Mouse (Mus musculus) embryonic facial prominence, embryonic 15.5 days (tissue): ENCODE measurements at regions not wholly inside any gene's neighbourhood (a gene's known extent, or its start where the extent isn't known, plus 50 kb on each side); places are given as distances from the start of the nearest gene placed in this dataset.

Experiments
- ATAC-seq: fragments of 200-750 bp; cut with Nextera tagmentation; 2 replicates; pipeline ENCODE4 v1.8.0; 2017; ENCODE audit warnings: low read depth, moderate TSS enrichment; ENCODE audit not compliant: insufficient number of reproducible peaks, low FRiP score, low TSS enrichment
- H3K27ac ChIP-seq: fragments of 300-500 bp; sonication (generic); replicated peaks from 2 replicates; pipeline ENCODE4 v1.5.1; 2015; ENCODE audit warnings: mild to moderate bottlenecking, inconsistent platforms
- H3K27me3 ChIP-seq: fragments of 300-500 bp; sonication (generic); 2 replicates; pipeline ENCODE4 v1.6.1; 2015; ENCODE audit warnings: inconsistent platforms
- H3K36me3 ChIP-seq: fragments of 300-500 bp; sonication (generic); 2 replicates; pipeline ENCODE4 v1.6.1; 2015; ENCODE audit warnings: mild to moderate bottlenecking, inconsistent platforms
- H3K4me1 ChIP-seq: fragments of 300-500 bp; sonication (generic); 2 replicates; pipeline ENCODE4 v1.6.1; 2015; ENCODE audit warnings: inconsistent platforms
- H3K4me2 ChIP-seq: fragments of 300-500 bp; sonication (generic); replicated peaks from 2 replicates; pipeline ENCODE4 v1.6.1; 2015; ENCODE audit warnings: mild to moderate bottlenecking, inconsistent platforms
- H3K4me3 ChIP-seq: fragments of 300-500 bp; sonication (generic); replicated peaks from 2 replicates; pipeline ENCODE4 v1.5.1; 2015; ENCODE audit warnings: mild to moderate bottlenecking, inconsistent platforms
- H3K9ac ChIP-seq: fragments of 300-500 bp; sonication (generic); 2 replicates; pipeline ENCODE4 v1.6.1; 2015; ENCODE audit warnings: inconsistent platforms
- H3K9me3 ChIP-seq: fragments of 300-500 bp; sonication (generic); replicated peaks from 2 replicates; pipeline ENCODE4 v1.6.1; 2016; ENCODE audit warnings: inconsistent platforms
- WGBS: fragments of 180-500 bp; shearing (Covaris S2); methylation state at CpG from one replicate; pipeline ENCODE4 v1.1.7; 2015; 5-methylcytosine and 5-hydroxymethylcytosine counted together

DNA sequence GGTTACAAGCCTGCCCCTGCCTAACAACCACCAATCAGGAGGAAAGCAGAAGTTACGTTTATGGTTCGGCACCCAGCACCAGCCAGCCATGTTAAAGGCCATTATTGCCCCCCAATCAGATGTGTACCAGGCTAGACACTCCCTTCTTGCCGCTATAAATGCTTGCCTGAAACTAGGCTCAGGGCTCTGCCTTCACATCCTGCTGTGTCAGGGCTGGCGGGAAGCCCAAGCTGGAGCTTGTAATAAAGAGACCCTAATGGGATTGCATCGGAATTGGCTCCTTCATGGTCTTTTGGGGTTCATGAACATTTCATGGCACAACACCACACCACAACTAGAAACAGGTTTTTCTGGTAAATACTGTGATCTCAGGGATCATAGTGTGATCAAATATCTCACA lies 69.1 kb upstream of the Slc22a12 start:
- no peak for ATAC-seq
- WGBS = 74% methylated on average over 5 of the region's 5 CpGs
- no peak overlapping the region for H3K4me2 ChIP-seq
- H3K27me3 ChIP-seq = no peaks in the 10 kb centered on the region
- no peaks in the 10 kb centered on the region for H3K4me1 ChIP-seq
- H3K36me3 ChIP-seq = no peaks in the 10 kb centered on the region
- no peaks in the 10 kb centered on the region for H3K9me3 ChIP-seq
- no peak overlapping the region for H3K4me3 ChIP-seq
- H3K9ac ChIP-seq = no peak overlapping the region
- no peak overlapping the region for H3K27ac ChIP-seq

DNA sequence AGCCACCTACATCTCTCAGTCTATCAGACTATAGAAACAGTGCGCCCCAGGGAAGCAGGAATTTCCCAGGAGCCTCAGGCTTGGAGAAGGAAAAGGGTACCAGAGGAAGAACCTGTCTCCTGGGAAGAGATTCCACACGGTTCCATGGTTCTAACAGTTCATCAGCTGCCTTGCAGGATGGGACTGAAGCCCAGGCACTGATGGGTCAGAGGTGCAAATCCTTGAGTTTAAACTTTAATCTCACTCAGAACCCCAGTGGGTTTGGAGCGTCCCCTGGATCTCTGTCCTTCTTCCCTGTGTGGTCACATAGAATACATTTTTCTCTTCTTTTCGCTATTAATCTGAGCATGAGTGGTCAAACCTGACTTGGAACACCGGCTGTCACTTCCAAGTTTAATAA lies 67.9 kb upstream of the Slc22a12 start:
- 68% methylated on average over 5 of the region's 5 CpGs for WGBS
- Histone ChIP-seq H3K9me3 (no peaks in the 10 kb centered on the region), H3K27me3 (no peaks in the 10 kb centered on the region), H3K9ac (no peak overlapping the region), H3K36me3 (no peaks in the 10 kb centered on the region), H3K4me1 (no peaks in the 10 kb centered on the region), H3K27ac (no peak overlapping the region), H3K4me2 (no peak overlapping the region), H3K4me3 (no peak overlapping the region)
- ATAC-seq = no peak

DNA sequence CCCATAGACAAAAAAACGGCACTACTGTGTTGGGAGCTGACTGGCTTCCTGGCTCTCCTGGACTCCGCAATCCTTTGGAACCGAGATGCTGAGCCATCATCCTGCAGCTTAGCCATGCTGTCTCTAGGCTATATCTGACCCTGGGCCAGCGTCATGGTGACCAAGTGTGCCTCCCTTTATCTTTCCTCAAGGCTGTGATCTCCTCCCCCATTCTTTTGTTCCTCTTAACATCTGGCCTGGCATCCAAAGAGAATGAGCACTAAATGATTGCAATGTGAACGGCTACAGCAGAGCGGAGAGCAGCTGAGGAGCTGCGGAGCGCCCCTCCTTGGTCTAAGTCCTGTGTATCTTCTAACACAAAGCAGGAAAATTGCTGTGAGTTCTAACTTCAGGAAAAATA lies 67.2 kb upstream of the Slc22a12 start:
- Histone ChIP-seq H3K27me3 (no peaks in the 10 kb centered on the region), H3K4me1 (no peaks in the 10 kb centered on the region), H3K36me3 (no peaks in the 10 kb centered on the region), H3K4me3 (no peak overlapping the region), H3K27ac (no peak overlapping the region), H3K4me2 (no peak overlapping the region), H3K9me3 (no peaks in the 10 kb centered on the region), H3K9ac (no peak overlapping the region)
- ATAC-seq = no peak
- WGBS = 52% methylated on average over 8 of the region's 8 CpGs

DNA sequence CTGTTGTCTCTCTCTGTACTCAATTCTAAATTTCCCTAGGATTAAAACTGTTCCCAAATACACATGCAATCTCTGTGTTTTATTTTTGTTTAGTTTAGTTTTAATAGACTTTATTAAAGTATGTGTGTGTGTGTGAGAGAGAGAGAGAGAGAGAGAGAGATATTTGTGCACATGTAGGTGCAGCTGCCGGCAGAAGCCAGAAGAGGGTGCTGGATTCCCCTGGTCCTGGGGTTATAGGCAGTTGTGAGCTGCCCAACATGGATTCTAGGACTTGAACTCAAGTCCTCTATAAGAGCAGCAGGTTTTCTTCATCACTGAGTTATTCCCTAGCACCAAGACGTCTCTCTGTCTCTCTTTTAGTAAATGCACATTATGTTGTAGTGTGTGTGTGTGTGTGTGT lies 64.7 kb upstream of the Slc22a12 start:
- Histone ChIP-seq H3K4me2 (no peak overlapping the region), H3K27ac (no peak overlapping the region), H3K27me3 (no peaks in the 10 kb centered on the region), H3K4me3 (no peak overlapping the region), H3K36me3 (no peaks in the 10 kb centered on the region), H3K9me3 (no peaks in the 10 kb centered on the region), H3K9ac (no peak overlapping the region), H3K4me1 (no peaks in the 10 kb centered on the region)
- ATAC-seq = no peak
- WGBS = 85% methylated on average over 2 of the region's 2 CpGs

DNA sequence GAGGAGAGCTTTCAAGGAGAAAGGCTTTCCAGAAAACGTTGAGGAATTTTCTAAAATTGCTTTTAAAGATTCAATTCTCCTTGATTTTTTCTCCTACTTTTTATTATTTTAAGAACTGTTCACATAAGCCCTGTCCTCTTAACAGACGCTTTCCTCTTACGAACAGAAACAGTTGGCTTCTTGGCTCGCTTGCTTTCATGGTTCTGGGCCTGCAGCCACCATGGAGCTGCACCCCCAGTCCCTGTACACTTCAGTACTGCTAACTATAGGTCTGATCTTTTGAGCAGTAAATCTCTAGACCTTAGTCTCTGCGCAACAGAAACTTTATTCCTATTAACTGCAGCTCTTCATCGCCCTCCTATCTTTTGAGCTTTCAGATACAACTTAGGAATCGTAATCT lies 63.8 kb upstream of the Slc22a12 start:
- WGBS = 75% methylated on average over 7 of the region's 7 CpGs
- ATAC-seq = no peak
- H3K27ac ChIP-seq = no peak overlapping the region
- no peak overlapping the region for H3K4me2 ChIP-seq
- H3K9ac ChIP-seq = no peak overlapping the region
- no peaks in the 10 kb centered on the region for H3K36me3 ChIP-seq
- no peaks in the 10 kb centered on the region for H3K27me3 ChIP-seq
- no peaks in the 10 kb centered on the region for H3K9me3 ChIP-seq
- H3K4me1 ChIP-seq = no peaks in the 10 kb centered on the region
- no peak overlapping the region for H3K4me3 ChIP-seq

DNA sequence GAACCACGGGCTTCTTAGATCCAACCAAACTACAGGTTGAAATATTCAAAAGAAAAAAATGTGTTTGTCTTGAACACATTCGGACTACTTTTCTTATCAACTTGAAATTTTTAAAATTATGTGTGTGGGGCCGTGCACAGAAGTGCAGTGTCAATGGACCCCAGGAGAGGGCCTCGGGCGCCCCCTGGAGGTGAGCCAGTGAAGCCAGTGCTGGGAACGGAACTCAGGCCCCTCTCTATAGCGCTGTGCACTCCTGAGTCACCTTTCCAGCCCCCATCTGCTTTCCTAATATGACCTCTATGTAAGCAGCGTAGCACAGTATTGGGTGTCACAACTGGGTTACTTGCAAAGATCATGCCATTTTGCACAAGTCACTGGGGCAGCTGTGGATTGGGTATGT lies 61.9 kb upstream of the Slc22a12 start:
- ATAC-seq = no peak
- Histone ChIP-seq H3K9ac (no peak overlapping the region), H3K27ac (no peak overlapping the region), H3K27me3 (no peaks in the 10 kb centered on the region), H3K36me3 (no peaks in the 10 kb centered on the region), H3K4me2 (no peak overlapping the region), H3K9me3 (no peaks in the 10 kb centered on the region), H3K4me3 (no peak overlapping the region), H3K4me1 (no peaks in the 10 kb centered on the region)
- WGBS = 58% methylated on average over 8 of the region's 8 CpGs

DNA sequence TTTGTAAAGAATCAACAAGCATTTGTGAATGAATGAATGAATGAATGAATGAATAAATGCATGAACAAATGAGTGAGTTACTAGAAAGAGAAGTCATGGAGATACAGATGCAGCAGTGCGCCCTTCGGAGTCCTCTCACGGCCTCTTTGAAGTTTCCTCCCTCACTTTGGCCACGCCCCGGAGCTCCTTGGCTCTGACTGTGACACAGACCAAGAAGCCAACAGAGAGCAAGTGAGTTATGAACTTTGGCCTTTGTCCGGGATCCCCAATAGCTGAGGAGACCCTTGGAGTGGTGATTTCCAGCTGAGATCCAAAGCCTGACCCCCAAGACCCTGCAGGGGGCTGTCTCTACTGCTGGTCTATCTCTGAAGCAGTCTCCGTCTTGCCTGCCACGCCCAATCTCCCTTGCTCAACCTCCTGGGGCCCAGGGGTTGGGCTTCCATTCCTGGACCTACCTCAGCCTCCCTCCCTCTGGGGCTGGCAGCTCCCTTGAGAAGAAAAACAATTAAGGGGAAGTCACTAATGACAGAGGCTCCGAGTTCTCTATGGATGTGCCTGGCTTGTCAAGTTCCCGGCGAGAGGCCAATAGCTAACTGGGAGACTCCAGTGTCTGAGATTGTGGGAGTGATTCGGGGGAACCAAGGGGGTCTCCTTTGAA lies 58.2 kb upstream of the Slc22a12 start:
- no peaks in the 10 kb centered on the region for H3K4me1 ChIP-seq
- H3K4me2 ChIP-seq = no peak overlapping the region
- ATAC-seq = no peak
- no peaks in the 10 kb centered on the region for H3K27me3 ChIP-seq
- no peaks in the 10 kb centered on the region for H3K9me3 ChIP-seq
- no peaks in the 10 kb centered on the region for H3K36me3 ChIP-seq
- 38% methylated on average over 12 of the region's 12 CpGs for WGBS
- H3K27ac ChIP-seq = no peak overlapping the region
- no peak overlapping the region for H3K9ac ChIP-seq
- H3K4me3 ChIP-seq = no peak overlapping the region

DNA sequence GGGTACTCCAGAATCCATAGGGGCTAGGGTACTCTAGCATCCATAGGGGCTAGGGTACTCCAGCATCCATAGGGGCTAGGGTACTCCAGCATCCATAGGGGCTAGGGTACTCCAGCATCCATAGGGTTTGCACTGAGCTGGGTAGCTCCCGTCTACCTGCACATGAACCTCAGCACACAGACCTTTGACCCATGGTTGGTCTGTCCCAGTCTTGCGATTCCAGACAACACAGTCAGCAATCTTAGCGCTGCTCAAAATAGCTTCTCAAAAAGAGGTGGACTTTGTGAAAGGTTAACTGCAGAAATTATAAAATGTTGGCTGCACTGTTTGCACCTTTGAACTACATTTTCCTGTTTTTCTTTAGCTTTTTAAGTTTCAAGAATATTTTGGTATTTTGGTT lies 56.4 kb upstream of the Slc22a12 start:
- ATAC-seq = no peak
- 88% methylated on average over 3 of the region's 3 CpGs for WGBS
- Histone ChIP-seq H3K27me3 (no peaks in the 10 kb centered on the region), H3K27ac (no peak overlapping the region), H3K36me3 (no peaks in the 10 kb centered on the region), H3K4me2 (no peak overlapping the region), H3K9ac (no peak overlapping the region), H3K9me3 (no peaks in the 10 kb centered on the region), H3K4me1 (no peaks in the 10 kb centered on the region), H3K4me3 (no peak overlapping the region)

DNA sequence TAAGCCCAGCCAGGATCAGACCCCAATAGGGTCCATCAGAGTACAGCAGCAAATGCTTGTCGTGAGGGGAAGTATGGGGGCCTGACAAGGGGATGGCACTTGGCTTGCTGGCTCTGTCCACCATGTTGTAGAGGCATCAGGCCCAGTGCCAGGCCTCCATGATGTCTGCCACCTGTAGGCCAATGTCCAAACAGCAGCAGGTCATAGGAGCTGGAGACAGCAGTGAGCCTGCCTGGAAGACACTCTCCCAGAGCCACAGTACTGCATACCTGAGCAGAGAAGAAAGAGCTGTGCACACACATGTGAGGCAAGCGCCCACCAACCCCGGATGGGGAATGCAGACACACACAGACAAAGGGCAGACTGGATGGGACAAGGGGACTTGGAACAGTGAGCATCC lies 55.4 kb upstream of the Slc22a12 start:
- ATAC-seq = no peak
- H3K4me2 ChIP-seq = no peak overlapping the region
- H3K27me3 ChIP-seq = no peaks in the 10 kb centered on the region
- WGBS = 81% methylated on average over 3 of the region's 3 CpGs
- no peak overlapping the region for H3K27ac ChIP-seq
- H3K9me3 ChIP-seq = no peaks in the 10 kb centered on the region
- no peaks in the 10 kb centered on the region for H3K36me3 ChIP-seq
- no peak overlapping the region for H3K9ac ChIP-seq
- H3K4me1 ChIP-seq = no peaks in the 10 kb centered on the region
- H3K4me3 ChIP-seq = no peak overlapping the region

DNA sequence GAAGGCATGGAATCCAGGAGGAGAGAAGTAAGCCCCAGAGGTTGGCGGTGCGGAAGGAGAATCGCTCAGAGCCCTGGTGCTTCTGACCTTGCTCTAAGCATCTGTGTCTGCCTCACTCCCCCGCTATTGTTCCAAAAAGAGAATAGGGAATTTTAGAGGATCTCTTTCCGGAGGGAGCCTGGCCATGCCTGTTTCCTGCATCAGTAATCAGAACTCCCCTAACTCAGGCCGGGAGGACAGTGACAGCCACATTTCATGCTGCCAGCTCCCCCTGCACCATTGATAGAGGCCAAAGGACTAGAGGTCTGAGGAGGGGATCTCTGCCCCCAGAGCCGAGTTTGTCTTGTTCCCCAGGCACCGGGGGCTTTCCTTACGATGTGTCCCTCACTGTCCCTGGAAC lies 53.0 kb upstream of the Slc22a12 start:
- no peaks in the 10 kb centered on the region for H3K4me1 ChIP-seq
- H3K27ac ChIP-seq = no peak overlapping the region
- WGBS = 59% methylated on average over 9 of the region's 9 CpGs
- no peak overlapping the region for H3K9ac ChIP-seq
- H3K4me2 ChIP-seq = no peak overlapping the region
- no peak for ATAC-seq
- no peaks in the 10 kb centered on the region for H3K36me3 ChIP-seq
- no peaks in the 10 kb centered on the region for H3K27me3 ChIP-seq
- H3K4me3 ChIP-seq = no peak overlapping the region
- H3K9me3 ChIP-seq = no peaks in the 10 kb centered on the region
